In genomic region chrX:71648848-71649454, GRCm38 (mm10) we compare ENCODE assay signal across 8 mouse cellular contexts. TPM values are rescaled to one million over a fixed set of nuclear protein-coding genes. Genes with fewer than 3 reads are reported as not detected.
DNase-seq lines count a peak whose midpoint lies in the region; ATAC-seq lines count a peak whose summit lies in the region.

No protein-coding gene starts in this region.

- no peaks in the 10 kb centered on the region for H3K36me3 ChIP-seq in midbrain, embryonic 10.5 days
- H3K36me3 ChIP-seq in stomach, embryonic 16.5 days (ENCODE audit: control insufficient read depth, insufficient read depth, low read length), result no peaks in the 10 kb centered on the region

- 42% methylated on average over 6 of the region's 6 CpGs for WGBS in midbrain, embryonic 10.5 days
- 30% methylated on average over 6 of the region's 6 CpGs for WGBS in stomach, embryonic 16.5 days

- no peak overlapping the region for H3K9ac ChIP-seq in stomach, embryonic 16.5 days (ENCODE audit: low read length)

- no peak overlapping the region for H3K4me2 ChIP-seq in stomach, embryonic 16.5 days (ENCODE audit: low read depth, low read length)

- no peaks in the 10 kb centered on the region for H3K4me1 ChIP-seq in midbrain, embryonic 10.5 days
- no peaks in the 10 kb centered on the region for H3K4me1 ChIP-seq in stomach, embryonic 16.5 days (ENCODE audit: control insufficient read depth, insufficient read depth, low read length)

- H3K4me3 ChIP-seq in midbrain, embryonic 10.5 days, result no peak overlapping the region
- H3K4me3 ChIP-seq in stomach, embryonic 16.5 days (replicated peaks; ENCODE audit: low read length), result no peak overlapping the region

- DNase-seq in 3T3-L1 (ENCODE audit: low read depth, low spot score) (peak; percentile 83), NIH3T3 (ENCODE audit: low read depth) (peak; percentile 75)
- peak; percentile 67 for DNase-seq in embryo, embryonic 11 days
- peak; percentile 50 for DNase-seq in gonadal fat pad, adult 2 months (ENCODE audit: low read depth)
- peak; percentile 63 for DNase-seq in layer of hippocampus, adult 9-11 months
- DNase-seq in midbrain, embryonic 10.5 days (ENCODE audit: low spot score), result peak; percentile 21
- no peak for DNase-seq in spleen, postnatal 4 days (ENCODE audit: low spot score in 2 of 2)

- peak; percentile 56 for ATAC-seq in stomach, embryonic 16.5 days (ENCODE audit: insufficient read depth, low FRiP score)

- no peak overlapping the region for H3K27ac ChIP-seq in midbrain, embryonic 10.5 days (replicated peaks)
- no peak overlapping the region for H3K27ac ChIP-seq in stomach, embryonic 16.5 days (ENCODE audit: low read length)

- peaks cover 6% of the 10 kb centered on the region; the same call in 1 of the 2 replicates for H3K27me3 ChIP-seq in midbrain, embryonic 10.5 days (ENCODE audit: low read depth, poor library complexity, severe bottlenecking)
- no peaks in the 10 kb centered on the region for H3K27me3 ChIP-seq in stomach, embryonic 16.5 days (ENCODE audit: control insufficient read depth, insufficient read depth, low read length)

- no peaks in the 10 kb centered on the region for H3K9me3 ChIP-seq in midbrain, embryonic 10.5 days (replicated peaks)
- no peaks in the 10 kb centered on the region for H3K9me3 ChIP-seq in stomach, embryonic 16.5 days (replicated peaks; ENCODE audit: control insufficient read depth, low read length)

RNA-seq across cellular contexts. Expression of gene Gpr50, which starts 14.5 kb away (rescaled TPM):
- 1.1 and 2.4 TPM in 2 replicates for polyA plus RNA-seq in gonadal fat pad, adult 2 months (2012; rRNA removed)
- 2.9 and 4.0 TPM in 2 replicates for polyA plus RNA-seq in midbrain, embryonic 10.5 days (2016; fragmentation: Nextera tagmentation; extraction: Ambion mirVana)
- polyA plus RNA-seq in stomach, embryonic 16.5 days (2015; fragmentation: Nextera tagmentation; extraction: Ambion mirVana), result 0.75 and 1.0 TPM in 2 replicates

Comparison
In these comparisons a context has a peak if more than half of its experiments do, and no peak if none do; other contexts are left out.
1. DNase-seq: peak in 3T3-L1 (single experiment), NIH3T3 (single experiment), embryo, embryonic 11 days (single experiment), gonadal fat pad, adult 2 months (single experiment), layer of hippocampus, adult 9-11 months (single experiment) and midbrain, embryonic 10.5 days (single experiment); none in spleen, postnatal 4 days (0 of 2).